Mouse (Mus musculus): ENCODE measurements around the gene Zfp709. TPM values are rescaled to one million over a fixed set of nuclear protein-coding genes. Genes with fewer than 3 reads are reported as not detected.
A peak's percentile ranks its signal among the peaks of the same experiment; 100 is the strongest.
"Not testable (repeated sequence)": the region's sequence is repeated elsewhere in the genome, so short reads cannot be mapped to it uniquely, and the experiment has no call there.

The Zfp709 gene
- polyA plus RNA-seq, 1 experiment from 2014 or later = 7.3 TPM

GRCm38 (mm10) chr8:71912286-71912685, 30.5 kb downstream of the Zfp709 start:
- H3K27me3 ChIP-seq (replicated peaks; ENCODE audit: control insufficient read depth, insufficient read depth, low read length) = no peaks in the 10 kb centered on the region
- H3K36me3 ChIP-seq (ENCODE audit: control insufficient read depth, insufficient read depth, low read length) = peaks cover 30% of the 10 kb centered on the region
- H3K4me2 ChIP-seq (ENCODE audit: low read length) = no peak overlapping the region
- no peak for ATAC-seq
- no peak overlapping the region for H3K4me3 ChIP-seq (ENCODE audit: low read length)
- 88% methylated on average over 2 of the region's 2 CpGs for WGBS
- H3K9me3 ChIP-seq (ENCODE audit: control insufficient read depth, low read length) = no peaks in the 10 kb centered on the region
- H3K27ac ChIP-seq (ENCODE audit: low read depth, low read length) = no peak overlapping the region
- peaks cover 5% of the 10 kb centered on the region; the same call in 1 of the 2 replicates for H3K4me1 ChIP-seq (ENCODE audit: control insufficient read depth, insufficient read depth, low read depth, low read length)
- no peak overlapping the region for H3K9ac ChIP-seq (ENCODE audit: low read depth, low read length)

- no peaks in the 10 kb centered on the region for H3K9me3 ChIP-seq (ENCODE audit: control insufficient read depth, low read length)
- peaks cover 10% of the 10 kb centered on the region for H3K4me1 ChIP-seq (ENCODE audit: control insufficient read depth, insufficient read depth, low read depth, low read length)
- peak overlapping the region; percentile 56 for H3K4me3 ChIP-seq (ENCODE audit: low read length)
- H3K27me3 ChIP-seq (replicated peaks; ENCODE audit: control insufficient read depth, insufficient read depth, low read length) = no peaks in the 10 kb centered on the region
- peak; percentile 100 for ATAC-seq
- H3K9ac ChIP-seq (ENCODE audit: low read depth, low read length) = peak overlapping the region; percentile 86
- peak overlapping the region; percentile 79 for H3K4me2 ChIP-seq (ENCODE audit: low read length)
- peaks cover 2% of the 10 kb centered on the region; the same call in 1 of the 2 replicates for H3K36me3 ChIP-seq (ENCODE audit: control insufficient read depth, insufficient read depth, low read length)
- WGBS = under 1% methylated on average over 57 of the region's 57 CpGs
- H3K27ac ChIP-seq (ENCODE audit: low read depth, low read length) = peak overlapping the region; percentile 96
Observed at GRCm38 (mm10) chr8:71922567-71923401, 41.0 kb downstream of the Zfp709 start.

- ATAC-seq = no peak
- Histone ChIP-seq H3K36me3 (ENCODE audit: control insufficient read depth, insufficient read depth, low read length) (peaks cover 18% of the 10 kb centered on the region), H3K27ac (ENCODE audit: low read depth, low read length) (no peak overlapping the region), H3K27me3 (replicated peaks; ENCODE audit: control insufficient read depth, insufficient read depth, low read length) (no peaks in the 10 kb centered on the region), H3K4me2 (ENCODE audit: low read length) (no peak overlapping the region), H3K9me3 (ENCODE audit: control insufficient read depth, low read length) (no peaks in the 10 kb centered on the region), H3K4me1 (ENCODE audit: control insufficient read depth, insufficient read depth, low read depth, low read length) (peaks cover 10% of the 10 kb centered on the region), H3K4me3 (ENCODE audit: low read length) (no peak overlapping the region), H3K9ac (ENCODE audit: low read depth, low read length) (no peak overlapping the region)
- WGBS = 96% methylated on average over 5 of the region's 5 CpGs
Observed at GRCm38 (mm10) chr8:71925791-71926190, 44.0 kb downstream of the Zfp709 start.

- Histone ChIP-seq H3K9me3 (ENCODE audit: control insufficient read depth, low read length) (0 out of 2 replicates have a peak, but pooled peaks cover 1% of the 10 kb centered on the region), H3K4me1 (ENCODE audit: control insufficient read depth, insufficient read depth, low read depth, low read length) (peaks cover 10% of the 10 kb centered on the region), H3K4me3 (ENCODE audit: low read length) (no peak overlapping the region), H3K36me3 (ENCODE audit: control insufficient read depth, insufficient read depth, low read length) (peaks cover 24% of the 10 kb centered on the region), H3K9ac (ENCODE audit: low read depth, low read length) (no peak overlapping the region), H3K4me2 (ENCODE audit: low read length) (no peak overlapping the region), H3K27me3 (replicated peaks; ENCODE audit: control insufficient read depth, insufficient read depth, low read length) (no peaks in the 10 kb centered on the region), H3K27ac (ENCODE audit: low read depth, low read length) (no peak overlapping the region)
- WGBS = 95% methylated on average over 3 of the region's 3 CpGs
- no peak for ATAC-seq
Observed at GRCm38 (mm10) chr8:71926551-71926950, 44.7 kb downstream of the Zfp709 start.

- peaks cover 10% of the 10 kb centered on the region for H3K4me1 ChIP-seq (ENCODE audit: control insufficient read depth, insufficient read depth, low read depth, low read length)
- no peak overlapping the region for H3K4me3 ChIP-seq (ENCODE audit: low read length)
- H3K27me3 ChIP-seq (replicated peaks; ENCODE audit: control insufficient read depth, insufficient read depth, low read length) = no peaks in the 10 kb centered on the region
- H3K9me3 ChIP-seq (ENCODE audit: control insufficient read depth, low read length) = 0 out of 2 replicates have a peak, but pooled peaks cover 2% of the 10 kb centered on the region
- no peak overlapping the region for H3K4me2 ChIP-seq (ENCODE audit: low read length)
- no peak overlapping the region for H3K27ac ChIP-seq (ENCODE audit: low read depth, low read length)
- H3K36me3 ChIP-seq (ENCODE audit: control insufficient read depth, insufficient read depth, low read length) = peaks cover 26% of the 10 kb centered on the region
- H3K9ac ChIP-seq (ENCODE audit: low read depth, low read length) = no peak overlapping the region
- ATAC-seq = no peak
Observed at GRCm38 (mm10) chr8:71927779-71928178, 46.0 kb downstream of the Zfp709 start.

- WGBS = 86% methylated on average over 2 of the region's 2 CpGs
- not testable (repeated sequence) for H3K9ac ChIP-seq (ENCODE audit: low read depth, low read length); H3K4me1 ChIP-seq (ENCODE audit: control insufficient read depth, insufficient read depth, low read depth, low read length); H3K9me3 ChIP-seq (ENCODE audit: control insufficient read depth, low read length); H3K4me2 ChIP-seq (ENCODE audit: low read length); H3K27ac ChIP-seq (ENCODE audit: low read depth, low read length); H3K4me3 ChIP-seq (ENCODE audit: low read length); ATAC-seq; H3K27me3 ChIP-seq (replicated peaks; ENCODE audit: control insufficient read depth, insufficient read depth, low read length)
- H3K36me3 ChIP-seq (ENCODE audit: control insufficient read depth, insufficient read depth, low read length) = peaks cover 10% of the 10 kb centered on the region
Observed at GRCm38 (mm10) chr8:71938037-71938436, 56.2 kb downstream of the Zfp709 start.

GRCm38 (mm10) chr8:71940293-71941208, 58.7 kb downstream of the Zfp709 start:
- H3K9ac ChIP-seq (ENCODE audit: low read depth, low read length) = no peak overlapping the region
- H3K36me3 ChIP-seq (ENCODE audit: control insufficient read depth, insufficient read depth, low read length) = no peaks in the 10 kb centered on the region
- H3K4me2 ChIP-seq (ENCODE audit: low read length) = no peak overlapping the region
- WGBS = 94% methylated on average over 2 of the region's 2 CpGs
- no peaks in the 10 kb centered on the region for H3K27me3 ChIP-seq (replicated peaks; ENCODE audit: control insufficient read depth, insufficient read depth, low read length)
- no peak overlapping the region for H3K4me3 ChIP-seq (ENCODE audit: low read length)
- no peak overlapping the region for H3K27ac ChIP-seq (ENCODE audit: low read depth, low read length)
- no peaks in the 10 kb centered on the region for H3K4me1 ChIP-seq (ENCODE audit: control insufficient read depth, insufficient read depth, low read depth, low read length)
- no peaks in the 10 kb centered on the region for H3K9me3 ChIP-seq (ENCODE audit: control insufficient read depth, low read length)
- ATAC-seq = no peak

- Histone ChIP-seq H3K27ac (ENCODE audit: low read depth, low read length) (no peak overlapping the region), H3K4me1 (ENCODE audit: control insufficient read depth, insufficient read depth, low read depth, low read length) (no peaks in the 10 kb centered on the region), H3K9me3 (ENCODE audit: control insufficient read depth, low read length) (no peaks in the 10 kb centered on the region), H3K27me3 (replicated peaks; ENCODE audit: control insufficient read depth, insufficient read depth, low read length) (no peaks in the 10 kb centered on the region), H3K36me3 (ENCODE audit: control insufficient read depth, insufficient read depth, low read length) (no peaks in the 10 kb centered on the region), H3K4me3 (ENCODE audit: low read length) (no peak overlapping the region), H3K4me2 (ENCODE audit: low read length) (no peak overlapping the region), H3K9ac (ENCODE audit: low read depth, low read length) (no peak overlapping the region)
- 89% methylated on average over 1 of the region's 1 CpGs for WGBS
- ATAC-seq = no peak
Observed at GRCm38 (mm10) chr8:71941776-71942175, 60.0 kb downstream of the Zfp709 start.

Measured in hindbrain, embryonic 16.5 days (tissue).